Mouse (Mus musculus) yolk sac, embryonic 10.5 days (tissue): Measurements from ENCODE around the gene Psd.

Experiments used
- DNase-seq: peaks from one replicate; pipeline ENCODE4 v3.0.0-alpha.2; 2017; ENCODE audit warnings: low spot score

Psd gene

DNA sequence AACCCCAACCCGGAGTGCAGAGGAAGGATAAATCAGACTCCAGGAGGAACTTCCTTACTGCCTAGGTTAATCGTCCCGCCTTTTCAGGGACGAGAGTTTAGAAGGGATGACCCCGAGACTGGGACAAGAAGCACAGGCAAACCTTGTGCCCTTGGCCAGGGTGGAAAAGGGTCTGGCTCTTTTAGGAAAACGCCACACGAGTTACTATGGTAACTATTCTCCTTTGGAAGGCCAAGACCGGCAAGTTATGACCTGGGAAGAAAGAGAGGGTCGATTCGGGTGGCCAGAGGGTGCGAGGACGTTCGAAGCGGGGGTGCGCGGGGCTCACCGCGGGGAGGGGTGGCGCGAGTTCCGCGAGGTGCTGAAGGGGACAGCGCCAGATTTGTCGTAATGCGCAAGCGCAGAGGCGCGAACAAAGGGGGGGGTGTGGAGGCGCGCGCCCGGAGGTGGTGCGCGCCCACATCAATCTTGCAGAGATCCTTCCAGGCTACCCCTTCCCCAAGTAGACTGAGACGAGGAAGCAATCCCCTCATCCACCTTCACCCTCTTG, at the start of gene Psd:
TSS of gene Psd (minus strand) at position 401 of the 550 bp plus-strand sequence.
- peak; percentile 32 for DNase-seq

DNA sequence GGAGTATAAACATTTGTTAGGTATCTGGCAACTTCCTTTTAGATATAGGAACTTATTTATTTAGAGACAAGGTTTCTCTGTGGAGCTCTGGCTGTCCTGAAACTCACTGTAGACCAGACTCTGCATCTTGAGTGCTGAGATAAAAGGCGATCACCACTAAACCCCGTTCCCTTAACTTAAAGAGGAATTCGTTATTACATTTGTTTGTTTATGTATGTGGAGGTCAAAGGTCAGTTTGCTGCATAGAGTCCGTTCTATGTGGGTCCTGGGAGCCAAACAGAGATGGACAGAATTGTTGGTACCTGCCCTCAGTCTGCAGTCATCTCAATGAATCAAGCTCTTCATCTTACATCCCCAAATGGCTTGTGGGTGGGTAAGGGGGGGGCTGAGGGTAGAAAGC, 48.9 kb upstream of the Psd start:
- DNase-seq: no peak

DNA sequence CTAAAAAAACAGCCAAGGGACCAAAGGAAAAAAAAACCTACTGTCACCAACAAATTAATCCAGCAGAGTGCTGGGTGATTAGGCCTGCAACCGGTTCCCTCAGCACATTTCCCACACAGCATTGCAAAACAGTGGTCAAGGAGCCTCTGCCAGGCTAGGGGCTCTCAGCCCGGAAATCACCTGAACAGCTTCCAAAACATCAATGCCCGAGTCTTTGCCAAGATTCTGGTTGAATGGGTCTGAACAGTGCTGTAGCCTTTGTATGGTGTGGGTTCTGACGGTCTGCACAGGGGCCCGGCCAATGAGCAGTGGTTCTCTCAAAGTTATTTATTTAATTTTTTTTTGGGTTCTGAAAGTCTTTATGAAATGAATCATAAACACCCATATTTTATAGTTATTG, 48.5 kb upstream of the Psd start:
- no peak for DNase-seq

DNA sequence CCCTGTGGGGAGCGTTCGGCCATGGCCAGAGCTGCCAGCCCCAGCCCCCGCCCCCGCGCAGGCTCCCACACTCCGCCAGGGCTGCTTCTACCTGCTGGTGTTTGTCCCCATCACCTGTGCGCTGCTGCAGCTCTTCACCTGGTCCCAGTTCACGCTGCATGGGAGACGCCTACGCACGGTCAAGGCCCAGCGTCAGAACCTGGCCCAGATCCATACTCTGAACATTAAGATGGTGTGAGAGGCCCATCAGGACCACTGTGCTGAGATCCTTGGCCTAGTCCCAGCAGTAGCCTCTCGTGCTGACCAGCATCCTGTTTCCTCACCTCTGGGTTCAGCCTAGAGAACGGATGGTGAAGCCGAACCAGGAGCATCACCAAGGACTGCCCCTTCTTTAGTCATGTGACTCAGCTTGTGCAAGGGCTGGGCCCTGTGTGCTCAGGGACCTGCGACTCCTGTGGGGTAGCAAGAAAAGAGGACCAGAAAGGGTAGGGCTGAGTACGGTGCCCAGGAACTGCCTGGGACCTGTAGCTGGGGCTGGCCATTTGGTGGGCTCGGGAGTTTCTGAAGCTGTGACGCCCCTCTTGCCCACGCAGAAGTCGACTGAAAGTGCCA, 47.6 kb upstream of the Psd start:
- DNase-seq: no peak

DNA sequence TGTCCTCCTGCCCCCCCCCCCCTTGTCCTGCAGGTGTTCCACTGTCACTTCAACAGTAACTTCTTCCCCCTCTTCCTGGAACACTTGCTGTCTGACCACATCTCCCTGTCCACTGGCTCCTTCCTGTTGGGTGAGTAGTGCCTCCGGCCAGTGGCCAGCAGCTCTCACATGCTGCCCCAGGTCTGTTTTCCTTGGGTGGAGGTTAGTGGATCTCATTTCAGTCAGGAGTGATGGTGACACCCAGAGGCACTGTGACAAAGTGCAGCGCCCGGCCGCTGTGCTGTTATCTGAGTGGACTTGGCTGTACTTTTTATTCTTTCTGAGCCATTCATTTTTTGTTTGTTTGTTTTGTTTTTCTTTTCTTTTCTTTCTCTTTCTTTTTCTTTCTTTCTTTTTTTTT, 42.2 kb upstream of the Psd start:
- DNase-seq: peak; percentile 56

DNA sequence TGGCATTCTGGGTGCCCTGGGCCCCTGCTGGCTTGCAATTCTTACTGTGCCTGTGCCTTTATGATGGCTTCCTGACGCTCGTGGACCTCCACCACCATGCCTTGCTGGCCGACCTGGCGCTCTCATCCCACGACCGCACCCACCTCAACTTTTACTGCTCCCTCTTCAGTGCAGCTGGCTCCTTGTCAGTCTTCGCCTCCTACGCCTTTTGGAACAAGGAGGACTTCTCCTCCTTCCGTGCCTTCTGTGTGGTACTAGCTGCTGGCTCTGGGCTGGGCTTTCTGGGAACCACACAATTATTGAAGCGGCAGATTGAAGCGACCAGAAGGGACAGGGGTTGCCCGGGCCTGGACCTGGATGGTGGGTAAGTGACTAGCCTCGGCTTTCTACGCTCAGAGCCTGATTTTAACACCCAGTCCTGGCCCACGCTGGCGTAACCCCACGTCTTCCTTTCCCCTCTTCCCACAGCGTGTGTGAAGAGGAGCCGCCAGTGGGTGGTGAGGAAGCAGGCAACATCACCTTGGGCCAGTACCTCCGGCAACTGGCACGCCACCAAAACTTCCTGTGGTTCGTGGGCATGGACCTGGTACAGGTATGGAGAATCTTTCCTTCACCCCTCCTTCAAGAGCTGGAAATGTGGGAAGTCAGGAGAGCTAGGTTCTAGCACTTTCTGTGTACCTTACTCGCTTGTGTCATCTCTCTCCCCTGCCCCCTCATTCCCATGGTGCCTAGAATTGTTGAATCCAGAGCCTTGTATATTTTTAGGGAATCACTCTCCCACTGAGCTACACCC, 41.0 kb upstream of the Psd start:
- DNase-seq: no peak

DNA sequence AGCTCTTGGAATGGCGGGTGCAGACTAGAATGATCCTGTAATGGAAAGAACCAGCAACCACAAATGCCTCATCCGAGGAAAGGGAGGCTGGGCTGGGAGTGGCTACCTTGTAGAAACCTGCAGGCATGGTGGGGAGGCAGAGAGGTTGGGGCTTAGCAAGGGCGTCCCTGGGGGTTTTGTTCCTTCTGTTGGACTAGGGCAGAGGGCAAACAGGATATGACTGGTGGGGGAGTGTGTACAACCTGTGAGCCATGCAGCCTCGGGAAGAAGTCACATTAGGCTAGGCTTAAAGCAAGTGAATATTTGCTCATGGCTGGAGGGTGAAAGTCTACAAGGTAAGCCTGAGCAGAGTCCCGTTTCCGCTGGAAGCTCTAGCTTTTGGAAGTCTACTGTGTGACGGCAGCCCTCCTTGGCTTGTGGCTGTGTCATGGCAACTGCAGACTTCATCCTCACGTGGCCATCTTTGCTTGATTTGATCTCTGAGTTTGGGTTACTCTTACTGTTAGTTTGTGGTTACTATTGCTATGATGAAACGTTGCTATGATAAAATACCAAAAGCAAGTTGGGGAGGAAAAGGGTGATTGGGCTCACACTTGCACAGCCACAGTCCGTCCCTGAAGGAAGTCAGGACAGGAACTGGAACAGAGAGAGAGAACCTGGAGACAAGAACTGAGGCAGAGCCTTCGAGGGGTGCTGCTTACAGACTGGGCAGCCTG, 36.5 kb upstream of the Psd start:
- peak; percentile 80 for DNase-seq

DNA sequence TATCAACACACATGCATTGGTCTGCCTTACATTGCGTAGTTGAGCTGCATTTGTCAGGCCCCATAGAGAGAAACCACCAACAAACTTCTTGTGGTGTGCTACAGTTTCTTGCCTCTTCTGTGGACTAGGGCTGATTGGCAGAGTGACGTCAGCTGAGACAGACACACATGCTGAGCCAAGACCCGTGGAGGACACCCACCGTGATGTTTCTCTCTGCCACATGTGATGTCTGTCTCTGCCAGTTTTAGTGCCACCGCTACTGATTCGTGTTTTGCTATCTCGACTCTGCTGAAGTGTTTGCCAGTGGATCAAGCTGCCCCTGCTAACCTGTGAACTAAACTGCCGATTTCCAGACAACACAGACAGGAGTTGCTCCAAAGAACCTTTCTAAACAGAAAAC, 35.1 kb upstream of the Psd start:
- DNase-seq: no peak

DNA sequence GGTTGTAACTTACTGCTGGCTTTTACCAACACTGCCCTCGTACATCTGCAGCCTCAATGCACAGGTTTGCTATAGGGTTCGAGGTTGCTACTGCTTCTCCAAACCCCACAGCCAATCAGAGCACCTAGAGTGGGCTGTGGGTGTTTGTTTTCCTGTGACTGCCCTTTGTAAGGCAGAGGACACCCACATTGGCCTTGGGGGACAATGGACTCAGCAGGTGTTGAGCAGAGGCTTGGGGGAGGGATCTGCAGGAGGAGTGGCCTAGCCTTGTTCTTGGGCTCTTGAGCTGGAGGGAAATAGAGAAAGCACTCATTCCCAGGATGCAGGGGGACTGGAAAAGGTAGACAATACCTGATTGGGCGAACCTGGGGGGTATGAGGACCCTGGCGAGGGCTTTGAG, 31.4 kb upstream of the Psd start:
- DNase-seq: peak; percentile 45

DNA sequence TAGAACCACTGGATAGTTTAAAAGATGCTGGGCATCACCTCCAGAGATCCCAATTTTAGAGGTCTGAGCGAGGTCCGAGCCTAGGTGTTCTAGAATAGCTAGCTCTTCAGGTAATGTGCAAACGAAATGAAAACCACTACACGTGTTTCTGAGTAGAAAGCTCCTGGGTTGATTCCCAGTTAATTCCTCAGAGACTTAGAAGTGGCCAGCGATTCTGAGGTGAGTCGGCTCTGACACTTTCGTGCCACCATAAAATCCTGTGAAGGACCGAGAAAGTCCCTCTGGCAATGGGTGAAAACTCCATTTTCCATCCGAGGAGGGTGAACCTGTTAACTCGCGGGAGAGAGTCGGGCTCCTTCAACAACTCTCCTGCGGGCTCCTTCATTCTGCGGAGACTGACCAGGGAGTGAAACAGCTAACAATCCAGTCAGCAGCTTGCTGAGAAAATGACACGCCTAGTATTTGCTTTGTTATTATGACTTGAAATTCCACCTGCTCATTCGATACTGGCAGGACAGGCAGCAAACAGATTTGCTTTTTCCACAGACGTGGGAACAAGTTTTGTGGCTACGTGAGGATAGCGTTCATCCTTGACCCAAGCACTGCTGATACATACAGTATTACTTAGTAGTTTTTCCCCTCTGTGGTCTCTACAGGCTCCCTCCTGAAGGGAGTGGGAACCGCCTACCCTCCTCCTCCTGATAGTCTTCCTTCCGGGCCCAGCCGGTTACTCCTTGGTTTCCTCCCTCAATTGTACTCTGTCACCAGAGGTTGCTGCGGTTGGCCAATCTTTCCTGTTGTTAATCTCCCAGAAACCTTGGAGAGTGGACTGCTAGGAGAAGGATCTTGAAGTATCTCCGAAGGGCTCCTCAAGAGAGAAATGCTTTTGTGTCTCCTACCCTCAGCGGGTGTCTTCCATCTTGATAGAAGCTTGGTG, 30.7 kb upstream of the Psd start:
- peak; percentile 77 for DNase-seq

DNA sequence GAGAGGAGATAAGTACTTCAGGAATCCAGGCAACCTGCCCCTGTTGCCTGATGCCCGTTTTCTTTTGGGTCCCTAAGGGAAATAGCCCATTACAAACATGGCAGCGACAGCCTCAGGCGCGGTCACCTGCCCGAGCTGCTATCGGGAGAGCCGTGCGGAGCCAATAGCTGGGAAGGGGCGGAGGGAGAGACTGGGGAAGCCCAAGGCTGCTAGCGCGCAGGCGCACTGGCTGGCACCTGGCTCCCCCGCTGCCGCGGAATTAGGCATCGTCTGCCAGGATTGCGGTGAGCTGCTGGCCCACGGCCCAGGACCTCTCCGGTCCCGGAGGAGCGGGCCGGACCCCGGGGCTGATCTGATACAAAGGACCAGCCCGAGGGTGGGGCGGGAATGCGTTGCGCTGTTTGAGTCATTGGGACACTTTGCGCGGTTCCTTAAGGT, 29.8 kb upstream of the Psd start:
- DNase-seq: peak; percentile 89

DNA sequence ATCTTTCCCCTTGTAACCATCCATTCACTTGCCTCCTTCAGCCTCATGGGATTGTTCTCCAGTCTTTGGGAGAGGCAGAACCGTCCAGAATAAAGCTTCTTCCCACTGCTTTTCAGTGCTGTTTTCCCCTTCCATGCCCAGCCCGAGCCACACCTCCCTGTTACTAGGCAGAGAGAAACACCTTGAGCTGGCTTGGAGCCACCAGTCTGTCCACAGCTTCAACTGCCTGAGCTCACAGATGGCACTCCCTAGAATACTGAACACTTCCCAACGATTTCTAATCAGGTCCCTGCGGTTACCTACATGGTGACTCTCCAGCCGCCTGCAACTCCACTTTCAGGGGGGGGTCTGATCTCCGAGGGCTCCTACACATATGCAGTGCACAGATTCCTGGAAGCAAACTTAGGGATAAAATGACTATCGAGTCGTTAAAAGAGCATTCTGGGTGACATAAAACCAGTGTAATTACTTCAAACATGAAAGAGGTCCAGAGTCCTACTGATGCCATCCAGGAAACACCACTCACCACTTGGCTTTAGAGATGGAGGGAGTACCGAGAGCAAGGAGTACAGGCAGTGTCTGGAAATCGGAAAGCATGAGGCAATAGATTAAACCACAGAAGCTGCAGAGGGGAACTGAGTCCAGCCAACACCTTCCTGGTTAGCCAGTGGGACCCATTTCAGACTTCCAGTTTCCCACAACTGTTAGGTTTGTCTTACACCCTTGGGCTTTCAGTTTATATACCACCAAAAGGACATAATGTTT, 23.4 kb upstream of the Psd start, which contains the start of gene 2310034G01Rik:
TSS of gene 2310034G01Rik (minus strand) at position 135 of the 765 bp plus-strand sequence.
- DNase-seq: no peak

DNA sequence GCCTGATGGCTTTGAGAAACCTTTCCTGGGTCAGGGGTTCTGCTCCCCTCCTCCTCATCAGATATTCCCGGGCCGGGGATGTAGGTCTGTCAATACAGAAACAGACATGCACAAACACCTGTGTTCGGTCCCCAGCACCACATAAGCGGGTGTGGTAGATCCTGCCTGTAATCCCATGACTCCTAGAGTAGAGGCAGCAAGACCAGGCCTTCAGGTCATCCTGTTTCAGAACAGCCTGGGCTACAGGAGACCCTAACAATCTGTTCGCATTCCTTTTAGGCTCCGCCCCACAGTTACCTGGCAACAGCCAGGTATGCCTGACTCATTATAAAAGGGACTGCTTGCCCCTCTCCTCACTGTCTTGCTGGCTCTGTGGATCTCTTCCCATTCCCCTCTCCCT, 22.6 kb upstream of the Psd start:
- no peak for DNase-seq

DNA sequence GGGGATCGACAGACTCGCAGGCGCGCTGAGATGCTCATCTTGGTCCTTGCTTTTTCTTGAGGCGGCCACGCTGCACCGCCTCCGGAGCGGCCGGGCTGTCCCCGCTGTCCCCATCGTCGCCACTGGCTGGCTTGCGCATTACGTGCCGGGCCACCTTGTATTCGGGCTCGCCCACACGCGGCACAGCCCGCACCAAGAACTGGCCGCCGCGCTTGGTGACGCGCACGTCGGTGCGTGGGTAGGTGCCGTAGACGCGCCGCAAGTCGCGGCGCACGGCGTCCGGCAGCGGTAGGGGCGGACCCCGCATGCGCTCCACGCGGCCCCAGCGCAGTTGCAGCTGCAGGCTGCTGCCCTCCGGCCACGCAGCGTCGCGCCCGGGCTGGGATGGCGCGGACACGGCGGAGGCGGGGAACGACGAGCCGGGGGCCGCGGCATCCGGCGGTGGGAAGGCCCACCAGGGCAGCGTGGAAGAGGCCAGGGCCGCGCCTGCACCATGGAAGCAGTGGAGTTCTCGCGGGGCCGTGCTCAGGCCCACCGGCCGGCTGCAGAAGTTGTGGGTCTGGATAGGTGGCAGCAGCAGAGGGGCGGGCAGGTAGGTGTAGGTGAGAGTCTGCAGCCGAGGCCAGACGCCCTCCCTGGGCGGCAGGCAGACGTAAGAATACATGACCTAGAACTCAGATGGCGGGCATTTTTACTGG, 22.0 kb upstream of the Psd start:
- peak; percentile 50 for DNase-seq

DNA sequence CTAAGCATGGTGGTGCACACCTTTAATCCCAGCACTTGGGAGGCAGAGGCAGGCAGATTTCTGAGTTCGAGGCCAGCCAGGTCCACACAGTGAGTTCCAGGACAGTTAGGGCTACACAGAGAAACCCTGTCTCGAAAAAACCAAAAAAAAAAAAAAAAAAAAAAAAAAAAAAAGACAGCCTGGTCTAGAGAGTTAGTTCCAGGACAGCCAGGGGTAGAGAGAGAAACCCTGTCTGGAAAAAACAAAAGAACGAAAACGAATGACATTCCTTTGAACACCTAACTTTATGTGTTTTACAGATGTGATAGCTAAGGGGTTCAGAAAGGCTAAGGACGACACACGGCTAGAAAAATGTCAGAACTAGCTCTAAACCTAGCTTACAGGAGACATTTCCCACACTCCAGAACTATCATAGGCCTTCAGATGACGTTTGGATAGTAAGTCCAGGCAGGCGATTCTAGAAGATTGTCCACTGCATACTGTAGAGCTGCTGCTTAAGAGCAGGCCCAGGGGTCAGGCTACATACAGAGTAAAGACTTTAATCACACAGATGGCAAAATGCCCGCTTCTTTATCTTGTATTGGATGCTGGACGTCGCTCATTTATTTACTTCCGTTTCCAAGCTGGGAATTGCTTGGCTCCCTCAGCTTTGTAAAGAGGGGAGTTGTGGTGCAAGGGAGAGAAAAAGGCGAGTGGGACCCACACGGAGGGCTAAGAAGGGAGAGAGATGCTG, 21.1 kb upstream of the Psd start:
- DNase-seq: no peak

DNA sequence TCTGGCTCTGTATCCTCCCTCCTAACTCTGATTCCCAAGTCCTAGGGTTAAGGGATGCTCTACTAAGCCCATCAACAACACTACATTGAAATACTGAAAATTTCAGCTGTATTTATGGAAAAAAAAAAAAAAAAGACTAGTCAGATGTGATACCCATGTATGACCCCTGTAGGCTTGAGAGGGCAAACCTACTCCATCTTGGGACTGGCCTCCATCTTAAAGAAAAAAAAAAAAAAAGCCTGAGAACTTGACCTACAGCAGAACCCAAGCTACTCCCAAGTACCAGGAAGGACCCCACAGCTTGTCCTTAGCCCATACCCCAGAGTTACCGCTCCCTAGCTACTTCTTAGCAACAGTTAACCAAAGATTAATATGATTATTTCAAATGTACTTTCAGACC, 20.2 kb upstream of the Psd start:
- DNase-seq: no peak

DNA sequence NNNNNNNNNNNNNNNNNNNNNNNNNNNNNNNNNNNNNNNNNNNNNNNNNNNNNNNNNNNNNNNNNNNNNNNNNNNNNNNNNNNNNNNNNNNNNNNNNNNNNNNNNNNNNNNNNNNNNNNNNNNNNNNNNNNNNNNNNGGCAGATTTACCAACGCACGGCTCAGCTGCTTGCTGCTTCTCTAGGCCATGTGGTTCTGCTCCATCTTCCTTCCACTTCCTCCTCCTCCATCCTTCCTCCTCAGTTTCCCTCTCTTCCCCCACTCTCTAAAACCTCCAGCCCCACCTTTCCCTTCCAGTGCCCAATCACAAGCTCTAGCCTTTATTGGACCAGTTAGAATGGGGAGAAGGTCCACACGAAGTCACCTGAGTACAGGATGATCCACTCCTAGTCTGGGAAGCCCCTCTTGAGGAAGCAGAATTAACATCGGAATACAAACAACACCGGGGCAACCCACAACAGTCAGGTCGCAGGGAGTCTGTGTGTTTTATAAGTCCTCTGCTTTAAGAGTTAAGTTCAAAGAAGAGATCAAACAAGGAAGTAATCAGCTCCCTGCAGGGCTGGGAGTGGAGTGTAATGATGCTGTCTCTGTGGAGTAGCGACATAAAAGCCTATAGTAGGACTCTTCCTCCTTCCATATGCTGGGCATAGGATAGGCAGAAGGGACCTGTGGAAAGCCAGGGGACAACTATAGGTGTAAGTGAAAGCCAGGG, 17.9 kb upstream of the Psd start:
- no peak for DNase-seq

DNA sequence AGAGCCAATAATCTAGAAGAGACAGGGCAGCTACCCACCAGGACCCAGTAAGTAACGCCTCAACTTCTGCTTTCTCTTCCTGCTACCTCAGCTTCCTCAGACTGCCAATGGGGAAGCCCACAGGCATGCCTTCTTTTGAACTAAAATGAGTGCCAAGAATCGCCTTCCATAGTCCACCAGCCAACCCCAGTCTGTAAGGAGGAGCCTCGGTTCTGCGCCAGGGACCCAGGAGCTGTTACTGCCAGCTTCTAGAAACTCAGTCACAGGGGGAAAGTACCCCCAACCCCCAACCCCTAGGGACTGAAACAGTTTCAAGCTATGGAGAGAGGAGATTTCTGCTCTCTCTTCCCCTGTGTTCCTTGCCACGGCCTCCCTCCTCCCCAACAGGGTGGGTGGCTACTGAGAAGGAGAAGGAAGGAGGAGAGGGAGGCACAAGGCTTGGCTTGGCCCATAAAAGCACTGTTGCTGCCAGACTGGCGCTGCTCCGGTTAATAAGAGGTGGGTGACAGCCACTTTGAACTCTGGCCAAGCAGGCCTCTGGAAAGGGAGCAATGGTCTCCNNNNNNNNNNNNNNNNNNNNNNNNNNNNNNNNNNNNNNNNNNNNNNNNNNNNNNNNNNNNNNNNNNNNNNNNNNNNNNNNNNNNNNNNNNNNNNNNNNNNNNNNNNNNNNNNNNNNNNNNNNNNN, 12.5 kb upstream of the Psd start:
- no peak for DNase-seq
